Mouse (Mus musculus): ENCODE data around the gene Afdn.
"Not testable (repeated sequence)": the region's sequence is repeated elsewhere in the genome, so short reads cannot be mapped to it uniquely, and the experiment has no call there.

The Afdn gene

DNA sequence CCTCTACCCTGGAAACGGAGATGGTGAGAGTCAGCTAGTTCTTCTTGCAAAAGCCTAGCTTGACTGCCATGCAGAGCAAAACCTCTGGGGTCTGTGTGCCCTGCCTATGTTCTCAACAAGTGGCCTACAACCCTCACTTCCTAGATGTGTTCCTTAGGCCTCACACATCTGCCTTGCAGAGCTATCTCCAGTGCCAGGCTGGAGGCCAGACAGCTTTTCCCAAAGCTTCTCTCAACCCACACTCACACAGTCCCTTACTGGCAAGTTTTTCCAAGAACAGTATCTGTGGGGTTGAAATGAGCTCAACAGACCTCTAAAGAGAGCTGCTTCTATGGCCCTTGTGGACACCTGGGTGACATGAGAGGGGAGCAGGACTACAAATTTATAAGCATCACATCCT lies 191.2 kb downstream of the Afdn start:
- DNase-seq (ENCODE audit: low read depth, low spot score) = not testable (repeated sequence)

Data from brain, adult 2 months (tissue).